Mouse (Mus musculus) bone marrow, adult 2 months (tissue): ENCODE measurements around the gene Sh2d6.

Source experiments
- CTCF ChIP-seq: fragments of 200-500 bp; IDR thresholded peaks from 2 replicates; pipeline ENCODE4 v1.5.1; 2011; ENCODE audit warnings: low read length, control low read depth; ENCODE audit not compliant: control insufficient read depth, insufficient read depth
- POLR2A ChIP-seq: fragments of 200-500 bp; IDR thresholded peaks from 2 replicates; pipeline ENCODE4 v1.6.1; 2011; ENCODE audit warnings: low read depth, mild to moderate bottlenecking, control low read depth, low read length, borderline replicate concordance; ENCODE audit not compliant: control insufficient read depth

DNA sequence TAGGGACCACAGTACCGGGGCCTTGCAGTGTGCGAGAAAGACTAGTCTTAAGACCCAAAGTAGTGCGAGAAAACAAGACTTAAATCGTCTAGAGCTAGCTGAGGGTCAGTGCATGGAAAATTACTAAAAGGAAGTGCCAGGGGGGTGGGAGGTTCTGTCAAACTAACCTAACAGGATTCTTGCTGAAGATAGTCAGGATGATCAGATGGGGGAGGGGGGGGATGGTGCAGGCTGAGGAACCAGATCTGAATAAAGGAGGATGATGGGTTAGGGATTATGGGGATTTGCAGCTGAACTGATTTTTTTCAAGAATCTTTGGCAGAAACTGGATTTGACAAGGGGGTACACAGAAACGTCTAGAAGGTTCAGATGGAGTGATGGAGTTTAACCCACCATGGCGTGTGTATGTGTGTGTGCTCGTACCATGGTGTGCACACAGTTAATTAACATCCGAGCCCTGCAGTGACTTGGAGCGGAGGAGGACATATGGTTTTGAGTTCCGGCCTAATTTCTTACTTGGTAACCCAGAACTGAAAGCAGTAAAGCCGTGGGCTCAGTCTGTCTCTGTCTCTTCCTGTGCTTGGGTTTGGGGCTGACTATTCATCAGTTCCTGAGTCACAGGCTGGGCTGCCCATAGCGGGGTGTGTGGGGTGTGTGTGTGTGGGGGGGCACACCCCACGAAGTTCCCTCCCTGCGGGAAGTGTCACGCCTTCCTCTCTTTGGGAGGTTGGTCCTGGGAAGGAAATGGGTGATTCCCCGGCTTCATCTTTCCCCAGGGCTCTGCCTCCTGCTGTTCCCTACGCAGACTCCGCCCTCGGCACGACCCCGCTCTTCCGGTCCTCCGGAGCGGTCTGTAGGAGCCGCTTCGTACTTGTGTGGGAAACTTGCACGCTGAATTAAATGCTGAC lies 30.9 kb upstream of the Sh2d6 start:
- TF ChIP-seq CTCF: no peak
- TF ChIP-seq POLR2A: peak; percentile 6; the same call in 1 of the 2 replicates
